Mouse (Mus musculus) embryonic facial prominence, embryonic 11.5 days (tissue): Measurements from ENCODE around the gene Dap3. TPM values are rescaled to one million over a fixed set of nuclear protein-coding genes. Genes with fewer than 3 reads are reported as not detected.
"Not testable (repeated sequence)": the region's sequence is repeated elsewhere in the genome, so short reads cannot be mapped to it uniquely, and the experiment has no call there.

Source experiments
- ATAC-seq: fragments of 200-750 bp; cut with Nextera tagmentation; replicated peaks from 2 replicates; pipeline ENCODE4 v1.8.0; 2017; ENCODE audit warnings: low read depth; ENCODE audit not compliant: insufficient number of reproducible peaks, low FRiP score, low TSS enrichment
- DNase-seq: peaks from one replicate; pipeline ENCODE4 v3.0.0-alpha.2; 2015; ENCODE audit warnings: low spot score
- H3K27ac ChIP-seq: fragments of 300-500 bp; sonication (generic); replicated peaks from 2 replicates; pipeline ENCODE4 v1.5.1; 2014; ENCODE audit warnings: mild to moderate bottlenecking, low read depth, low read length, control low read depth
- H3K27me3 ChIP-seq: fragments of 300-500 bp; sonication (generic); 2 replicates; pipeline ENCODE4 v1.6.1; 2014; ENCODE audit warnings: mild to moderate bottlenecking, low read length, moderate library complexity, mixed read lengths; ENCODE audit not compliant: control insufficient read depth, insufficient read depth
- H3K36me3 ChIP-seq: fragments of 300-500 bp; sonication (generic); replicated peaks from 2 replicates; pipeline ENCODE4 v1.6.1; 2014; ENCODE audit warnings: low read depth, mild to moderate bottlenecking, low read length, moderate library complexity, mixed read lengths; ENCODE audit not compliant: control insufficient read depth, insufficient read depth
- H3K4me1 ChIP-seq: fragments of 300-500 bp; sonication (generic); 2 replicates; pipeline ENCODE4 v1.6.1; 2014; ENCODE audit warnings: low read length, mixed read lengths; ENCODE audit not compliant: control insufficient read depth, insufficient read depth
- H3K4me2 ChIP-seq: fragments of 300-500 bp; sonication (generic); 2 replicates; pipeline ENCODE4 v1.6.1; 2014; ENCODE audit warnings: low read depth, mild to moderate bottlenecking, control low read depth, low read length, moderate library complexity
- H3K4me3 ChIP-seq: fragments of 300-500 bp; sonication (generic); 2 replicates; pipeline ENCODE4 v1.5.1; 2014; ENCODE audit warnings: low read depth, low read length, control low read depth
- H3K9ac ChIP-seq: fragments of 300-500 bp; sonication (generic); replicated peaks from 2 replicates; pipeline ENCODE4 v1.6.1; 2014; ENCODE audit warnings: mild to moderate bottlenecking, control low read depth, low read length
- H3K9me3 ChIP-seq: fragments of 300-500 bp; sonication (generic); replicated peaks from 2 replicates; pipeline ENCODE4 v1.6.1; 2016; ENCODE audit warnings: mild to moderate bottlenecking, low read length, inconsistent platforms, mixed read lengths; ENCODE audit not compliant: control insufficient read depth
- WGBS: fragments of 180-500 bp; shearing (Covaris S2); extraction: QIAGEN DNeasy Blood & Tissue Kit; methylation state at CpG from one replicate; pipeline ENCODE4 v1.1.7; 2014; 5-methylcytosine and 5-hydroxymethylcytosine counted together
- polyA plus RNA-seq: library from polyadenylated mRNA; unstranded; fragments of >200 nt; fragmentation: Nextera tagmentation; extraction: Ambion mirVana; gene quantifications from 2 replicates; pipeline ENCODE4 v1.2.1, GENCODE M21; 2014

Dap3 gene
- polyA plus RNA-seq, 1 experiment from 2014 or later = 173 TPM

DNA sequence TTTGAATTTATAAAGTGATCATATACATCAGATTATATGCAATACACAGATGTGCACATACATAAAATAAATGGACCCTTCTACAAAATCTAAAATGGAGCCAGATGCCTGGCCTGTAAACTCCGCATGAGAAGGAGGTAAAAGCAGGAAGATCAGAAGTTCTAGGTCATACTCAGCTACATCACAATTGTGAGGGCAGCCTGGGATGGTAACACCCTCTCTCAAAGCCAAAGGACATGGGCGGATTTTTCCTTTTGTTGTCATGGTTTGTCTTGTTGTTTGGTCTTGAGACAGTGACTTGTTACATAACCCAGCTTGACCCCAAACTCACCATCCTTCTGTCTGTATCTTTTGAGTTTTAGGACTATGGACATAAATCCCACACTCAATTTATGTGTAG, 45.2 kb downstream of the Dap3 start:
- no peak for ATAC-seq
- Histone ChIP-seq H3K9ac (no peak overlapping the region), H3K9me3 (no peaks in the 10 kb centered on the region), H3K36me3 (peaks cover 17% of the 10 kb centered on the region), H3K27ac (no peak overlapping the region), H3K4me1 (no peaks in the 10 kb centered on the region), H3K4me2 (no peak overlapping the region), H3K27me3 (no peaks in the 10 kb centered on the region), H3K4me3 (no peak overlapping the region)
- no peak for DNase-seq
- 88% methylated on average over 2 of the region's 2 CpGs for WGBS

DNA sequence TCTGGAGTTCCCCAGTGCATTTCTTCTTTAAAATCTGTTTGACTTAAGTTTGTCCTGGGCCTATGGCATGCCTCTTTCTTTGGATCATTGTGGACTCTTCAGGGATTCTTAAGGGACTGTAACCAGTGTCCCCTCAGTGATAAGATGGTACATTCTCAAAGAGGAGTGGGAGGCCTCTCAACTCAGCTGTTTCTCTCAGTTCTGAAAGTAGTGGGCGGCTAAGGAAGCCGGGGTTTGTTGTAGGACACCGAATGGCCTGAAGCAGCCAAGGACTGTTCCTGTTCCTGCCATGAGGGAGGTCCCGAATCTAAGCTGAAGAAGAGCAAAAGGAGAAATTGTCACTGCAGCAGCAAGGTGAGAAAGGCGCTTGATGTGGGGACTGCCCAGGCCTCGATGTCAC, 45.8 kb downstream of the Dap3 start:
- WGBS = 88% methylated on average over 6 of the region's 6 CpGs
- H3K36me3 ChIP-seq = peaks cover 12% of the 10 kb centered on the region

DNA sequence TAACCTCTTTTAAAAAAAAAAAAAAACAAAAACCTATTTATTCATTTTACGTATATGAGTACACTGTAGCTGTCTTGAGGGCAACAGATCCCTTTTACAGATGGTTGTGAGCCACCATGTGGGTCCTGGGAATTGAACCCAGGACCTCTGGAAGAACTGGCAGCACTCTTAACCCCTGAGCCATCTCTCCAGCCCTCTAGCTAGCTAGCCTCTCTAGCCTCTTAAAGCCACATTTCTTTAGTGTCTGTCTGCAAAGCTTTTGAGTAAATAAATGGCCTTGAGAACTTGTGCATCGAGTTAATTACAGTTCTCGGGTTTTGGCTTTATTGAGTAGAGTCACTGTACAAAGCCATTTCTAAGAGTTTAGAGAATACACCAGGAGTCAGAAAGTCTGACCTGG, 46.2 kb downstream of the Dap3 start:
- no peak overlapping the region for H3K9ac ChIP-seq
- H3K4me3 ChIP-seq = no peak overlapping the region
- ATAC-seq = no peak
- no peaks in the 10 kb centered on the region for H3K9me3 ChIP-seq
- no peak overlapping the region for H3K4me2 ChIP-seq
- H3K27me3 ChIP-seq = no peaks in the 10 kb centered on the region
- H3K4me1 ChIP-seq = no peaks in the 10 kb centered on the region
- no peak for DNase-seq
- H3K36me3 ChIP-seq = peaks cover 10% of the 10 kb centered on the region
- H3K27ac ChIP-seq = no peak overlapping the region
- WGBS = 85% methylated on average over 3 of the region's 3 CpGs

More for the DNA sequence above, 45.8 kb downstream of the Dap3 start:
- H3K27ac ChIP-seq = no peak overlapping the region
- no peaks in the 10 kb centered on the region for H3K27me3 ChIP-seq
- H3K4me2 ChIP-seq = no peak overlapping the region
- no peak overlapping the region for H3K9ac ChIP-seq
- H3K4me3 ChIP-seq = no peak overlapping the region
- no peaks in the 10 kb centered on the region for H3K9me3 ChIP-seq
- ATAC-seq (no peak), DNase-seq (no peak)
- H3K4me1 ChIP-seq = no peaks in the 10 kb centered on the region

DNA sequence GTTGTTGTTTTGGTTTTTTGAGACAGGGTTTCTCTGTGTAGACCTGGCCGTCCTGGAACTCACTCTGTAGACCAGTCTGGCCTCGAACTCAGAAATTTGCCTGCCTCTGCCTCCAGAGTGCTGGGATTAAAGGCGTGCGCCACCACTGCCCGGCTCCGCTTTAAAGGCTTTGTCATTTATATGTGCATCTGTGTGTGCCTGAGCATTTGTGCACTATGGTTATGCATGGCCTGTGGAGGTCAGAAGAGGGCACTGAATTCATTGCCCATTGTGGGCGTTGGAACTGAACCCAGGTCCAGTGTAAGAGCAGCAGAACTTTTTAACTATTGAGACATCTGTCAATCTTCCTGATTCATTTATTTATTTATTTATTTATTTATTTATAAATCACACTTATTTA, 58.0 kb downstream of the Dap3 start:
- H3K4me2 ChIP-seq, H3K27ac ChIP-seq, H3K27me3 ChIP-seq, H3K4me1 ChIP-seq, H3K4me3 ChIP-seq, H3K9me3 ChIP-seq, ATAC-seq, H3K36me3 ChIP-seq, DNase-seq, H3K9ac ChIP-seq: not testable (repeated sequence)
- WGBS = 92% methylated on average over 7 of the region's 7 CpGs

DNA sequence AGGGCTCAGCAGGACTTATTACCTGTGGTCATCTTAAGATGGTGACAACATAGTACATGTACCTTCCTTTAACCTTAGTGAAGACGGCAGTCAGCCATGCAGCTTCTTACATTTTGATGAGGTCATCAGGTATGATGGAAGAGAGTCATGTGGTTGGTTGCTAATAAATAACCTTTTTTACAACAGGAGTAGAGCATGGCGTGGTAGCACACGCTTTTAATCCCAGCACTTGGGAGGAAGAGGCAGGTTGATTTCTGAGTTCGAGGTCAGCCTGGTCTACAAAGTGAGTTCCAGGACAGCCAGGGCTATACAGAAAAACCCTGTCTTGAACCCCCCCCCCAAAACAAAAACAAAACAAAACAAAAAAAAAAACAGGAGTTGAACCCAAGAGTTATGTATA, 68.4 kb downstream of the Dap3 start:
- DNase-seq, H3K4me1 ChIP-seq, ATAC-seq, H3K9me3 ChIP-seq, H3K27ac ChIP-seq, H3K27me3 ChIP-seq, H3K4me2 ChIP-seq, H3K9ac ChIP-seq, H3K4me3 ChIP-seq, H3K36me3 ChIP-seq: not testable (repeated sequence)
- WGBS = 96% methylated on average over 4 of the region's 4 CpGs

Other genes with a start within 250 kb of the Dap3 start
- gene Rit1, start 234.3 kb downstream of the Dap3 start, polyA plus RNA-seq = 41.4 and 41.7 TPM in 2 replicates
- 51.5 and 59.1 TPM in 2 replicates for gene Syt11, start 176.0 kb downstream of the Dap3 start, polyA plus RNA-seq
- 13.6 and 14.2 TPM in 2 replicates for gene Gon4l, start 116.0 kb downstream of the Dap3 start, polyA plus RNA-seq
- gene Msto1, start 37.2 kb downstream of the Dap3 start, polyA plus RNA-seq = 49.2 and 53.8 TPM in 2 replicates
- 14.1 and 15.2 TPM in 2 replicates for gene Ash1l, start 559 bp downstream of the Dap3 start, polyA plus RNA-seq
- gene Rusc1, start 142.1 kb upstream of the Dap3 start, polyA plus RNA-seq = 14.4 and 18.0 TPM in 2 replicates
- not detected in 2 replicates for gene Gm43738, start 149.9 kb upstream of the Dap3 start, polyA plus RNA-seq
- 299 and 334 TPM in 2 replicates for gene Fdps, start 150.8 kb upstream of the Dap3 start, polyA plus RNA-seq
- gene Pklr, start 185.0 kb upstream of the Dap3 start, polyA plus RNA-seq = 1.5 and 2.0 TPM in 2 replicates
- 1.2 and 2.4 TPM in 2 replicates for gene Hcn3, start 209.0 kb upstream of the Dap3 start, polyA plus RNA-seq
- 28.2 and 28.5 TPM in 2 replicates for gene Clk2, start 213.6 kb upstream of the Dap3 start, polyA plus RNA-seq
- gene Scamp3, start 226.3 kb upstream of the Dap3 start, polyA plus RNA-seq = 80.5 and 91.1 TPM in 2 replicates
- gene Fam189b, start 232.0 kb upstream of the Dap3 start, polyA plus RNA-seq = 15.3 and 19.4 TPM in 2 replicates